Mouse (Mus musculus): ENCODE measurements around the gene Pik3r1. TPM values are rescaled to one million over a fixed set of nuclear protein-coding genes. Genes with fewer than 3 reads are reported as not detected.
A peak's percentile ranks its signal among the peaks of the same experiment; 100 is the strongest.

The Pik3r1 gene
- total and polyA plus RNA-seq, 3 experiments: 23.7 to 132 (median 111) TPM

- no peak overlapping the region for H3K4me3 ChIP-seq
- peaks cover 8% of the 10 kb centered on the region for H3K36me3 ChIP-seq (ENCODE audit: control insufficient read depth, insufficient read depth, low read length)
- H3K27ac ChIP-seq: peak overlapping the region; percentile 45; the same call in 1 of the 2 replicates
- TF ChIP-seq CTCF (IDR thresholded peaks at IDR 0.05) (no peak), EP300 (IDR thresholded peaks at IDR 0.05; ENCODE audit: insufficient read depth, low read depth, low read length) (0 out of 2 replicates have a peak, but pooled peaks have one; percentile 9), POLR2A (IDR thresholded peaks at IDR 0.05; ENCODE audit: insufficient read depth, low read depth, low read length) (no peak)
- DNase-seq: peak in 1 of 2 experiments; percentile 48
- H3K9ac ChIP-seq (ENCODE audit: low read depth, low read length): no peak overlapping the region
- 20% methylated on average over 6 of the region's 6 CpGs for WGBS
- H3K4me1 ChIP-seq (ENCODE audit: control insufficient read depth, insufficient read depth, low read length): peaks cover 6% of the 10 kb centered on the region
- no peaks in the 10 kb centered on the region for H3K27me3 ChIP-seq (ENCODE audit: control insufficient read depth, insufficient read depth, low read length)
- intact Hi-C loops (cut with DNase I): no loop called here
- H3K79me2 ChIP-seq (replicated peaks; ENCODE audit: control insufficient read depth, insufficient read depth, low read length): no peaks in the 10 kb centered on the region
These were observed 77.8 kb downstream of the Pik3r1 start for GRCm38 (mm10) chr13:101690167-101690566.

DNA sequence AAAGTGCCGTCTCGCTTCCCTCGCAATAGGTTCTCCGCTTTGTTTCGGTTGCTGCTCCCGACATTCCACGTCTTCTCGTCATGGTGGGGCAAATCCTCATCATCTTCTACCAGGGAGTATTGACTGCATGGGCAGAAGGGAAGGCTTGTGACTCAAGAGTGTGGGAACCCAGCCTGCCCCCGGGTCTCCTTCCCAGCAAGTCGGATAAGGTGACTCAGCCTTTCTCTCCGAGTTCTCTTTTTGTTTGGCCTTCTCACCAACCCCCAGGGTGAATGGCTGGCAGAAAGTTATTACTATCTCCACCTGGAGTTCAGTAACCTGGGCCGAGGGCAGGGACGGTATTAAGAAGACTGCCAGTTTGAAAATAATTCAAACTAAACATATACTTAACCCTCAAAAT lies 81.8 kb downstream of the Pik3r1 start:
- Histone ChIP-seq H3K36me3 (ENCODE audit: control insufficient read depth, insufficient read depth, low read length) (peaks cover 8% of the 10 kb centered on the region), H3K9ac (ENCODE audit: low read depth, low read length) (no peak overlapping the region), H3K27ac (no peak overlapping the region), H3K4me3 (no peak overlapping the region), H3K4me1 (ENCODE audit: control insufficient read depth, insufficient read depth, low read length) (0 out of 2 replicates have a peak, but pooled peaks cover 1% of the 10 kb centered on the region), H3K79me2 (replicated peaks; ENCODE audit: control insufficient read depth, insufficient read depth, low read length) (no peaks in the 10 kb centered on the region), H3K27me3 (ENCODE audit: control insufficient read depth, insufficient read depth, low read length) (no peaks in the 10 kb centered on the region)
- 86% methylated on average over 13 of the region's 13 CpGs for WGBS
- DNase-seq: no peak
- intact Hi-C loops (cut with DNase I): no loop called here
- TF ChIP-seq CTCF (IDR thresholded peaks at IDR 0.05): no peak
- no peak for TF ChIP-seq POLR2A (IDR thresholded peaks at IDR 0.05; ENCODE audit: insufficient read depth, low read depth, low read length)
- TF ChIP-seq EP300 (IDR thresholded peaks at IDR 0.05; ENCODE audit: insufficient read depth, low read depth, low read length): no peak

DNA sequence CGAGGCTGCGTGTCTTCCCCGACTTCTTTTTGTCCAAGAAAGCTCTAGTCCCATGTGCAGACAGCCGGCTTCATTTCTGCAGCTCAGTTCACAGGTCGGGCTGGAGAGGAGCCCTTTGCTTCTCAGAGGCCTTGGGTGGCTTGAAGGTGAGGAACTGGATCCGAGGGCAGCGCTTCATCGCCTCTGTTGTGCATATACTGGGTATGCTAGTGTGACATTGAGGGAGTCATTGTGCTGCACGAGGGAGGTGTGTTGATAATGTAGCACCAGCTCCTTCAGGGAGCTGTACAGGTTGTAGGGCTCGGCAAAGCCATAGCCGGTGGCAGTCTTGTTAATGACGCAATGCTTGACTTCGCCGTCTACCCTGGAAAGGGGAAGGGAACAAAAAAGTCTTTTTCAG lies 83.3 kb downstream of the Pik3r1 start:
- Histone ChIP-seq H3K27ac (no peak overlapping the region), H3K4me1 (ENCODE audit: control insufficient read depth, insufficient read depth, low read length) (no peaks in the 10 kb centered on the region), H3K79me2 (replicated peaks; ENCODE audit: control insufficient read depth, insufficient read depth, low read length) (no peaks in the 10 kb centered on the region), H3K4me3 (no peak overlapping the region), H3K36me3 (ENCODE audit: control insufficient read depth, insufficient read depth, low read length) (peaks cover 8% of the 10 kb centered on the region), H3K27me3 (ENCODE audit: control insufficient read depth, insufficient read depth, low read length) (no peaks in the 10 kb centered on the region), H3K9ac (ENCODE audit: low read depth, low read length) (no peak overlapping the region)
- TF ChIP-seq EP300 (IDR thresholded peaks at IDR 0.05; ENCODE audit: insufficient read depth, low read depth, low read length) (no peak), POLR2A (IDR thresholded peaks at IDR 0.05; ENCODE audit: insufficient read depth, low read depth, low read length) (no peak), CTCF (IDR thresholded peaks at IDR 0.05) (no peak)
- no peak for DNase-seq
- intact Hi-C loops (cut with DNase I): no loop called here
- 88% methylated on average over 14 of the region's 14 CpGs for WGBS

GRCm38 (mm10) chr13:101682378-101682777 lies 85.6 kb downstream of the Pik3r1 start:
- no peak for TF ChIP-seq CTCF (IDR thresholded peaks at IDR 0.05)
- no peak for TF ChIP-seq EP300 (IDR thresholded peaks at IDR 0.05; ENCODE audit: insufficient read depth, low read depth, low read length)
- no peak for TF ChIP-seq POLR2A (IDR thresholded peaks at IDR 0.05; ENCODE audit: insufficient read depth, low read depth, low read length)
- Histone ChIP-seq H3K36me3 (ENCODE audit: control insufficient read depth, insufficient read depth, low read length) (peaks cover 5% of the 10 kb centered on the region), H3K27ac (no peak overlapping the region), H3K9ac (ENCODE audit: low read depth, low read length) (no peak overlapping the region), H3K27me3 (ENCODE audit: control insufficient read depth, insufficient read depth, low read length) (no peaks in the 10 kb centered on the region), H3K79me2 (replicated peaks; ENCODE audit: control insufficient read depth, insufficient read depth, low read length) (no peaks in the 10 kb centered on the region), H3K4me1 (ENCODE audit: control insufficient read depth, insufficient read depth, low read length) (no peaks in the 10 kb centered on the region), H3K4me3 (no peak overlapping the region)
- no peak for DNase-seq
- WGBS: 65% methylated on average over 4 of the region's 4 CpGs
- intact Hi-C loops (cut with DNase I): no loop called here

DNA sequence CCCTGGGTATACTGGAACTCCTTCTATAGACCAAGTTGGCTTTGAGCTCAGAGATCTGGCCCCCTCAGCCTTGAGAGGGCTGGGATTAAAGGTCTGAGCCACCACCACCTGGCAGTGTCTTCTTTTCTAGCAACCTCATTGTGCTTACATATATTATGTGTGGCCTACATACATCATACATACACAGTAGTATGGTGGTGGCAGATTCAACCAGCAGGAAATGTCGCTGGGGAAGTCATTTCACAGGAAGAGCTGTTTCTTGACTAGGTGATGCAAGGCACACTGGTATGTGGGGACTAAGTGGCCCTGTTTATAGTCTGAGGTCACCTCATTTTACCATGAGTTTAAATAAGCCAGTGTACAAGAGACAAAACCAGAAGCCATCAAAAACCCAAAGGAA lies 87.9 kb downstream of the Pik3r1 start:
- no peak overlapping the region for H3K4me3 ChIP-seq
- 92% methylated on average over 1 of the region's 1 CpGs for WGBS
- no peak for TF ChIP-seq POLR2A (IDR thresholded peaks at IDR 0.05; ENCODE audit: insufficient read depth, low read depth, low read length)
- no peak for TF ChIP-seq CTCF (IDR thresholded peaks at IDR 0.05)
- TF ChIP-seq EP300 (IDR thresholded peaks at IDR 0.05; ENCODE audit: insufficient read depth, low read depth, low read length): no peak

GRCm38 (mm10) chr13:101678984-101679383 lies 89.0 kb downstream of the Pik3r1 start:
- no peaks in the 10 kb centered on the region for H3K79me2 ChIP-seq (replicated peaks; ENCODE audit: control insufficient read depth, insufficient read depth, low read length)
- H3K36me3 ChIP-seq (ENCODE audit: control insufficient read depth, insufficient read depth, low read length): peaks cover under 1% of the 10 kb centered on the region; the same call in 1 of the 2 replicates
- 64% methylated on average over 1 of the region's 1 CpGs for WGBS
- intact Hi-C loops (cut with DNase I): no loop called here
- TF ChIP-seq POLR2A (IDR thresholded peaks at IDR 0.05; ENCODE audit: insufficient read depth, low read depth, low read length) (no peak), CTCF (IDR thresholded peaks at IDR 0.05) (no peak), EP300 (IDR thresholded peaks at IDR 0.05; ENCODE audit: insufficient read depth, low read depth, low read length) (no peak)
- H3K9ac ChIP-seq (ENCODE audit: low read depth, low read length): no peak overlapping the region
- no peak overlapping the region for H3K4me3 ChIP-seq
- no peaks in the 10 kb centered on the region for H3K27me3 ChIP-seq (ENCODE audit: control insufficient read depth, insufficient read depth, low read length)
- no peak overlapping the region for H3K27ac ChIP-seq
- no peak for DNase-seq
- no peaks in the 10 kb centered on the region for H3K4me1 ChIP-seq (ENCODE audit: control insufficient read depth, insufficient read depth, low read length)

More for the DNA sequence above, 87.9 kb downstream of the Pik3r1 start:
- DNase-seq: no peak
- H3K36me3 ChIP-seq (ENCODE audit: control insufficient read depth, insufficient read depth, low read length): peaks cover 2% of the 10 kb centered on the region; the same call in 1 of the 2 replicates
- intact Hi-C loops (cut with DNase I): no loop called here
- no peaks in the 10 kb centered on the region for H3K4me1 ChIP-seq (ENCODE audit: control insufficient read depth, insufficient read depth, low read length)
- no peaks in the 10 kb centered on the region for H3K79me2 ChIP-seq (replicated peaks; ENCODE audit: control insufficient read depth, insufficient read depth, low read length)
- no peak overlapping the region for H3K27ac ChIP-seq
- no peak overlapping the region for H3K9ac ChIP-seq (ENCODE audit: low read depth, low read length)
- no peaks in the 10 kb centered on the region for H3K27me3 ChIP-seq (ENCODE audit: control insufficient read depth, insufficient read depth, low read length)

All from heart, adult 2 months (tissue).